Mouse (Mus musculus): Measurements from ENCODE around the gene Atp9a. TPM values are rescaled to one million over a fixed set of nuclear protein-coding genes. Genes with fewer than 3 reads are reported as not detected.

Atp9a gene
- polyA plus RNA-seq, 1 experiment from 2014 or later: 76.8 TPM

DNA sequence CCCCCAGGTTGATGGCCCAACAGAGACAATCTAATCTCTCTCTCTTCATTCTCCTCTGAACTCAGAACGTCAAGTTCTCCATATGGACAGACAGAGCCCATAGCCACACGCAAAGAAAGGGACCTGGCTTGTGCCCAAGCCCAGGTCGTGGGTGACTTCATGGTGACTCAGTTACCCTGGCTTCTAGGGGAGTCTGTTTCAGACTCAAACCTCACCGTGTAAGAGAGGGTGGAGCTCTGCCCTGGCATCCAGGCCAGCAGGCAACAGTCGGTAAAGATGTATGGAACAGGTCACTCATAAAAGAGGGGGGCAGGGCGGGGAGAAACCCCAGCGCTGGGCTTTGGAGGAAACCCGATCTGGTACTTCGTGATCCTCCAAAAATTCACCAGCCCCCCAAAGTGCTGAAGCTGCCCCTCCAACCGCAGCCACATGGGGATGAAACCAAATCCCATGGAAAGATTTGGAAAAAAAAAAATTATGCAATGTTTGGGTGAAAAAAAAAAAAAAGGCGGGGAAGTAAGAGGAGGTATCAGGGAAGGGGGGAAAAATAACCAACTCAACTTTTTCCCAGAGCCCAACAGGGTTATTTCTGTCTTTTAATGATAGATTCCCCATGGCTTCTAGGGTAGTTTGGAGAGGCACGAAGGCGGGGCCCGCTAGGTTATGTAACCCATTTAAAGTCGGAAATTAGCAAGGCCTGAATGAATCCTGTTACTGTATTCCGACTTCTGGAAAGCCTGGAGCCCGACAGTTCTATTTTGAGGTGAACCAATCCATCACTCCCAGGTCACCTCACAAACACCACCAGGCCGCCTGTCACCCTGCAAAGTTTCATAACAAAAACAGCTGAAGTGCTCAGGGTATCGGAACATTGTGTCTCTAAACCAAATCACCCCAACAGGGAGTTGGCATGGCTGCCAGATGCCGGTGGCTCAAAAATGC is 114.1 kb downstream of the Atp9a start:
- peaks cover 12% of the 10 kb centered on the region; the same call in 1 of the 2 replicates for H3K4me1 ChIP-seq (ENCODE audit: control insufficient read depth, insufficient read depth, low read length)
- H3K27me3 ChIP-seq (ENCODE audit: control insufficient read depth, insufficient read depth, low read length): no peaks in the 10 kb centered on the region
- no peak overlapping the region for H3K9ac ChIP-seq (replicated peaks; ENCODE audit: low read depth, low read length)
- no peak overlapping the region for H3K4me3 ChIP-seq (ENCODE audit: low read depth, low read length)
- 68% methylated on average over 20 of the region's 20 CpGs for WGBS
- no peaks in the 10 kb centered on the region for H3K36me3 ChIP-seq (ENCODE audit: control insufficient read depth, insufficient read depth, low read length)
- no peak overlapping the region for H3K4me2 ChIP-seq (ENCODE audit: low read depth, low read length)
- no peak overlapping the region for H3K27ac ChIP-seq (ENCODE audit: low read depth, low read length)
- ATAC-seq (ENCODE audit: low read depth): no peak
- H3K9me3 ChIP-seq (ENCODE audit: control insufficient read depth, low read length): no peaks in the 10 kb centered on the region

DNA sequence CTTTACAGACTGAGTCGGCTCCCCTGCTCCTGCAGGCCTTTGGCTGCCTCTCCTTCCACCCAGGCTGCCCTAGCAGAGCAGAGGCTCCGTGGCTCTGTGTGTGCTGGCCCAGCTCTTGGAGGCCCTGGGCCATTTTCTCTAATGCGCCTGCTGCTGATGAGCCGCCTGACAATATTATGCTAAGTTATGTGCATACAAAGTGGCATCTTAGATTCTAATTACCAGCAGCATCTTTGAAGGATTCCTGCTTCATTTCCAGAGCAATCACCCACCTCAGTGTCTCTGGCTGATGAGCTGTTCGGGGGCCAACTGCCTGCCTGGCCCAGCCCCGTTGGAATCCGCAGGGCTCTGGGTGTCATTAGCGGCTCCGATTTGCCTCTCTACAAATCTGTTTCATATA is 115.8 kb downstream of the Atp9a start:
- H3K4me3 ChIP-seq (ENCODE audit: low read depth, low read length): no peak overlapping the region
- H3K4me2 ChIP-seq (ENCODE audit: low read depth, low read length): no peak overlapping the region
- H3K27me3 ChIP-seq (ENCODE audit: control insufficient read depth, insufficient read depth, low read length): no peaks in the 10 kb centered on the region
- WGBS: 39% methylated on average over 9 of the region's 9 CpGs
- H3K9me3 ChIP-seq (ENCODE audit: control insufficient read depth, low read length): no peaks in the 10 kb centered on the region
- peak overlapping the region; percentile 67; the same call in 1 of the 2 replicates for H3K27ac ChIP-seq (ENCODE audit: low read depth, low read length)
- ATAC-seq (ENCODE audit: low read depth): peak; percentile 74
- H3K4me1 ChIP-seq (ENCODE audit: control insufficient read depth, insufficient read depth, low read length): peaks cover 12% of the 10 kb centered on the region; the same call in 1 of the 2 replicates
- no peaks in the 10 kb centered on the region for H3K36me3 ChIP-seq (ENCODE audit: control insufficient read depth, insufficient read depth, low read length)
- H3K9ac ChIP-seq (replicated peaks; ENCODE audit: low read depth, low read length): no peak overlapping the region

DNA sequence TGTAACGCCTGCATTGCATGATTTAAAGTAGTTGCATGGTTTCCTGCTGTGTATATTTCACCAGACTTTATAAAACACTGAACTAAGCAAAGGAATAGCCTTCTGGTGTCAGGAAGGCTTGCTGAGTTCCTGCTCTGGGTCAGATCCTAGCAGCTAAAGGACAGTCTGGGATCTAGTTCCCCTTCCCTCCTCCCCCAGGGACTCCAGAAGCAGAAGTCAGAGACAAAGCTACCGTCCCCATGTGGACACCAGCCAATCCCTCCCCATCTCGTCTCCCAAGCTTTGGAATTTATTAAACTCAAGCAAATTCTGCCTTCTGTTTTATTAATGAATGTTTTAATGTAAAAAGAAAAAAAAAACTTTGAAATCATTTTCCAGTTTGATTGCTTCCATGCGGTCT is 117.1 kb downstream of the Atp9a start:
- Histone ChIP-seq H3K9ac (replicated peaks; ENCODE audit: low read depth, low read length) (no peak overlapping the region), H3K27ac (ENCODE audit: low read depth, low read length) (no peak overlapping the region), H3K4me1 (ENCODE audit: control insufficient read depth, insufficient read depth, low read length) (peaks cover 12% of the 10 kb centered on the region; the same call in 1 of the 2 replicates), H3K4me3 (ENCODE audit: low read depth, low read length) (no peak overlapping the region), H3K36me3 (ENCODE audit: control insufficient read depth, insufficient read depth, low read length) (no peaks in the 10 kb centered on the region), H3K27me3 (ENCODE audit: control insufficient read depth, insufficient read depth, low read length) (no peaks in the 10 kb centered on the region), H3K4me2 (ENCODE audit: low read depth, low read length) (no peak overlapping the region), H3K9me3 (ENCODE audit: control insufficient read depth, low read length) (no peaks in the 10 kb centered on the region)
- no peak for ATAC-seq (ENCODE audit: low read depth)
- WGBS: 73% methylated on average over 4 of the region's 4 CpGs

DNA sequence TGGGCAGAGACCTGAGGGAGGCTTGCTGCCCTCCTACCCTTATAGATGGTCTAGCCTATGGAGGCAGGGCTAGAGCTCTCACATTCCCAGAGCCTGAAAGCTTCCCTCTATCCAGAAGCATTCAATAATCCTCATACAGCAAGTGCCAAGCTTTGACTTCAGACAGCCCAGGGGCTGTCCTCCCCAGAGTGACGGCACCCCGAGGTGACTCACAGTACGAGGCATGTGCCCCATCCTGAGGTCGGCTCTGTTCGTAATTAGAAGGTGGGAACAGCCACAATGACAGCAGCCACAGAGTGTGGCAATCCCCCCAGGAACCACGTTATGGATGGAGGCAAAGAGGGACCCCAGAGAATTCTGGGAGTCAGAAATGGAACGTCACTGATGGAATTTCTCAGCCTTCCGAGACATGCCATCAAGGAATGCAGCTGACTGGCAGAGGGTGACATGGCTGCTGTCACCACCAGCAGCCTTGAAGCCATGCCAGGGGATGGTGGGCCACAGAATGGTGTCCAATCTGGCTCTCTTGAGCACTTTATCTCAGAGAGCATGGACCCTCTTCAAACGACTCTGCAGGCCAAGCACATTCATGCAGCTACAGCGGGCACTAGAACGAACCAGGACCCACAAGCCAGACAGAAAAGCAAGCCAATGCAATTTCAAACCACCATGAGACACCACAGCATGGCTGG is 121.0 kb downstream of the Atp9a start:
- ATAC-seq (ENCODE audit: low read depth): no peak
- H3K27ac ChIP-seq (ENCODE audit: low read depth, low read length): no peak overlapping the region
- H3K36me3 ChIP-seq (ENCODE audit: control insufficient read depth, insufficient read depth, low read length): no peaks in the 10 kb centered on the region
- no peaks in the 10 kb centered on the region for H3K9me3 ChIP-seq (ENCODE audit: control insufficient read depth, low read length)
- H3K4me3 ChIP-seq (ENCODE audit: low read depth, low read length): no peak overlapping the region
- no peak overlapping the region for H3K4me2 ChIP-seq (ENCODE audit: low read depth, low read length)
- 0 out of 2 replicates have a peak, but pooled peaks cover 10% of the 10 kb centered on the region for H3K4me1 ChIP-seq (ENCODE audit: control insufficient read depth, insufficient read depth, low read length)
- no peaks in the 10 kb centered on the region for H3K27me3 ChIP-seq (ENCODE audit: control insufficient read depth, insufficient read depth, low read length)
- WGBS: 86% methylated on average over 11 of the region's 11 CpGs
- H3K9ac ChIP-seq (replicated peaks; ENCODE audit: low read depth, low read length): no peak overlapping the region

DNA sequence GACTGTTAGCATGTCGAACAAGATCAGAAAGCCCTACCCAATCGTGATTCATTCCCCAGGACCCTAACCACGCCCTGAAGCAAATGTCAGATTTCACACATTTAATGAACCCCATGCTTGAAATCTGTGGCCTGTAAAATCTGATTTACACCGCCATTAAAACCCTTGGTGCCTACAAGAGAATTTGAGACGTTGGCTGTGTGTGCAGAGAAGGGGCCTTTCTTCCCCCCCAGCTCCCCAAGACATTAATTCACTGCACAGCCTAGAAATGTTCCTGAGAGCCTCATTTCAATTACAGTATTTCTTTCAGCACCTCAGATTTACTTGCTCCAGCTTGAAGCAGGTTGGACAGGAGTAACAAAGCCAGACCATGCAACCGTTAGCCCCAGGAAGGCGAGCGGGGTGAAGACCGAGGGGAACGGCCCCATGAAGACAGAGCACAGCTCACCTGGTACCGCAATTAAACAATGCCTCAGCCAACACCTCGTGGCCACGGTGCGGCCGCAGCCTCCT is 123.9 kb downstream of the Atp9a start:
- Histone ChIP-seq H3K36me3 (ENCODE audit: control insufficient read depth, insufficient read depth, low read length) (no peaks in the 10 kb centered on the region), H3K4me3 (ENCODE audit: low read depth, low read length) (no peak overlapping the region), H3K4me2 (ENCODE audit: low read depth, low read length) (no peak overlapping the region), H3K27ac (ENCODE audit: low read depth, low read length) (peak overlapping the region; percentile 41; the same call in 1 of the 2 replicates), H3K4me1 (ENCODE audit: control insufficient read depth, insufficient read depth, low read length) (peaks cover 6% of the 10 kb centered on the region; the same call in 1 of the 2 replicates), H3K9me3 (ENCODE audit: control insufficient read depth, low read length) (no peaks in the 10 kb centered on the region), H3K27me3 (ENCODE audit: control insufficient read depth, insufficient read depth, low read length) (no peaks in the 10 kb centered on the region), H3K9ac (replicated peaks; ENCODE audit: low read depth, low read length) (no peak overlapping the region)
- ATAC-seq (ENCODE audit: low read depth): no peak
- 48% methylated on average over 15 of the region's 15 CpGs for WGBS

DNA sequence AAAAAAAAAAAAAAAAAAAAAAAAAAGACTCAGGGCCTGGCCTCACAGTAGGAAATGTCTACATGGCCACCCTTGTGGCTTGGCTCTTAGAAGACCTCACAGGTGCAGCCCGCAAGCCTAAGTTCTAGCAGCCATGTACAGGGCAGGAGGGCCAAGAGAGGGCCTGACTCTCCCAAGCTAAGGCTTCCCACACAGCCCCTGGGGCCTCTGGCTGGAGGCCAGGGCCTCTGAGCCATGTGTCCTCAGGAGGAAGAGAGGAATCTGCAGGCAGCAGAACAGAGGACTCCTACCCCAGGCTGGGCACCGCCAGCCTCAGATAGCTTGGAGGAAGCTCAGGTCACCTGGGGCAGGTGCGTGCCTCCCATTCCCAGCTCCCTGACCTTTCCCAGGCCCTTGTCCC is 127.0 kb downstream of the Atp9a start:
- Histone ChIP-seq H3K36me3 (ENCODE audit: control insufficient read depth, insufficient read depth, low read length) (no peaks in the 10 kb centered on the region), H3K27me3 (ENCODE audit: control insufficient read depth, insufficient read depth, low read length) (no peaks in the 10 kb centered on the region), H3K4me2 (ENCODE audit: low read depth, low read length) (no peak overlapping the region), H3K9me3 (ENCODE audit: control insufficient read depth, low read length) (no peaks in the 10 kb centered on the region), H3K9ac (replicated peaks; ENCODE audit: low read depth, low read length) (no peak overlapping the region), H3K4me1 (ENCODE audit: control insufficient read depth, insufficient read depth, low read length) (peaks cover 6% of the 10 kb centered on the region; the same call in 1 of the 2 replicates), H3K27ac (ENCODE audit: low read depth, low read length) (no peak overlapping the region), H3K4me3 (ENCODE audit: low read depth, low read length) (no peak overlapping the region)
- WGBS: 74% methylated on average over 3 of the region's 3 CpGs
- no peak for ATAC-seq (ENCODE audit: low read depth)

DNA sequence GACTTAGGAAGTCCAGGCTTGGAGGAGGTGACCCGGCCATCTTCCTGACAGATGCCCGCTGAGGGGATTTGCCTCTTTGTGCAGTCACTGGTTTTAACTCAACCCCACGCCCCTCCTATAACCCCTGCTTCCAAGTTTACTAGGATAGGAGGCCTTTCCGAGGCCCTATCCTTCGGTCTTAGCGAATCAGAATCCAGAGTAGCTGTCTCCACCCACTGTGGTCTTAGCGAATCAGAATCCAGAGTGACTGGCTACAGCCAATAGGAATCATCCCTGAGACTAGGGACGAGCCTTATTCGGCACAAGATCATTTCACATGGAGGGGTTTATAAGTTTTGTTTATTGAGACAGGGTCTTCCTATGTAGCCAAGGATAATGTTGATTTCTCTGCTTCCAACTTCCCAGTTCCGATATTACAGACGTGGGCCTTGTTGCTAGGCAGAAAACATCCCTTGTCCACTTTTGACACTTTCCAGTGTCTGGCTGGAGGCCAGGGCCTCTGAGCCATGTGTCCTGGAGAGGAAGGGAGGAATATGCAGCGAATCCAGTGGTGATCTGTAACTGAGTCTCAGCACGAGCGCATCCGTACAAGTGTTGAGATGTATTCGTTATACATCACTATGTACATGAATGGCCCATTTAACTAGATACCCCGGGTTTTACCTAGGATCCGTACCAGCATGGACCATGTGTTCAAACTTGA is 127.9 kb downstream of the Atp9a start:
- H3K4me1 ChIP-seq (ENCODE audit: control insufficient read depth, insufficient read depth, low read length): peaks cover 6% of the 10 kb centered on the region; the same call in 1 of the 2 replicates

DNA sequence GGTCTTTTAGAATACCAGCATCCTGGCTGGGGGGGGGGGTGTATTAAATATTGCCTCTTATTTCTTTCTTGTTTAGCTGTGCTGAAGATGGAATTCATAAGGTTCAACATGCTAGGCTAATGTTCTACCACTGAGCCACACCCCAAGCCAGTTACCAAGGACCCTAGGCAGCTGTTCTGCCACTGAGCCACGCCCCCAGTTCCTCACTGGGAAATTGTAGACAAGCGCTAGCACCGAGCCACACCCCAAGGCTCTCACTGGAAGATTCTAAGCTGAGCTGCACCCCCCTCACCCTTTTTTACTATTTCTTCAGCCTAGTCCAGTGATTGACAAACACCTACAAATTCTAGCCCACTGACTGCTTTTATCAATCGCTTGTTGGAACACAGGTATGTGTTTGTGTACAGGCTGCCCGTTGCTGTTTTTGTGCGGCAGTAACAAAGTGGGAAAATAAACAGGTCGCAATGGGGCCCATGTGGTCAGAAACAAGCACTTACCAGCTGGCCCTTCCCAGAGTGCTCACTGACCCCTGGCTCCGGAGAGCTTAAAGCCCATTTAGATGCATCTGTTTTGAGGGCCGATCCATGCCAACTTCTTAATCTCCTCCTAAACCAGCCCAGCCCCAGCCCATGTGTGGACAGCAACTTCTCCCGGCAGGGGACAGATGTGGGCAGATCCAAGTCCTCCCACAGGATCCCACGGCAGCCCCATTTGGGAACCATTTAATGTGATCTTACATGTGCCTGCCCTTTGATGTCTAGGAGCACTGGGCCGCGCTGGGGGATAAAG is 128.9 kb downstream of the Atp9a start:
- peaks cover 2% of the 10 kb centered on the region; the same call in 1 of the 2 replicates for H3K4me1 ChIP-seq (ENCODE audit: control insufficient read depth, insufficient read depth, low read length)
- H3K27me3 ChIP-seq (ENCODE audit: control insufficient read depth, insufficient read depth, low read length): no peaks in the 10 kb centered on the region
- WGBS: 59% methylated on average over 13 of the region's 13 CpGs
- no peak overlapping the region for H3K4me2 ChIP-seq (ENCODE audit: low read depth, low read length)
- no peaks in the 10 kb centered on the region for H3K36me3 ChIP-seq (ENCODE audit: control insufficient read depth, insufficient read depth, low read length)
- ATAC-seq (ENCODE audit: low read depth): no peak
- H3K27ac ChIP-seq (ENCODE audit: low read depth, low read length): no peak overlapping the region
- no peak overlapping the region for H3K9ac ChIP-seq (replicated peaks; ENCODE audit: low read depth, low read length)
- H3K4me3 ChIP-seq (ENCODE audit: low read depth, low read length): no peak overlapping the region
- H3K9me3 ChIP-seq (ENCODE audit: control insufficient read depth, low read length): no peaks in the 10 kb centered on the region

More for the DNA sequence above, 127.9 kb downstream of the Atp9a start:
- H3K4me3 ChIP-seq (ENCODE audit: low read depth, low read length): no peak overlapping the region
- no peaks in the 10 kb centered on the region for H3K9me3 ChIP-seq (ENCODE audit: control insufficient read depth, low read length)
- H3K4me2 ChIP-seq (ENCODE audit: low read depth, low read length): no peak overlapping the region
- H3K9ac ChIP-seq (replicated peaks; ENCODE audit: low read depth, low read length): no peak overlapping the region
- ATAC-seq (ENCODE audit: low read depth): no peak
- H3K27ac ChIP-seq (ENCODE audit: low read depth, low read length): no peak overlapping the region
- H3K27me3 ChIP-seq (ENCODE audit: control insufficient read depth, insufficient read depth, low read length): no peaks in the 10 kb centered on the region
- H3K36me3 ChIP-seq (ENCODE audit: control insufficient read depth, insufficient read depth, low read length): no peaks in the 10 kb centered on the region
- 77% methylated on average over 18 of the region's 18 CpGs for WGBS

Measured in neural tube, embryonic 14.5 days (tissue).